7 mouse cellular contexts compared by ENCODE assay signal in genomic region chr2:91971231-91972097, GRCm38 (mm10). TPM values are rescaled to one million over a fixed set of nuclear protein-coding genes. Genes with fewer than 3 reads are reported as not detected.
A peak's percentile ranks its signal among the peaks of the same experiment; 100 is the strongest.
DNase-seq lines count a peak whose midpoint lies in the region; ATAC-seq lines count a peak whose summit lies in the region.

No protein-coding gene starts in this region.

- peaks cover 42% of the 10 kb centered on the region for H3K4me1 ChIP-seq in intestine, embryonic 15.5 days (replicated peaks)
- peaks cover 37% of the 10 kb centered on the region for H3K4me1 ChIP-seq in liver, embryonic 15.5 days (replicated peaks)

- H3K27ac ChIP-seq in intestine, embryonic 15.5 days, result peak overlapping the region; percentile 81
- peak overlapping the region; percentile 68 for H3K27ac ChIP-seq in liver, embryonic 15.5 days (replicated peaks)

- no peak overlapping the region for H3K4me3 ChIP-seq in intestine, embryonic 15.5 days (replicated peaks)
- H3K4me3 ChIP-seq in liver, embryonic 15.5 days (replicated peaks), result no peak overlapping the region

- peak; percentile 26 for DNase-seq in MN1 (ENCODE audit: low spot score)
- peak; percentile 85 to 87 for DNase-seq in cerebellum, adult 18-20 months
- DNase-seq in gastrocnemius, postnatal 25 days, result peak; percentile 77
- peak; percentile 56 to 65 for DNase-seq in right cerebral cortex, adult 2 months (ENCODE audit: low spot score in 2 of 2)
- DNase-seq in Muller cell, postnatal 12 days (ENCODE audit: inconsistent ontology term), result no peak

- WGBS in intestine, embryonic 15.5 days, result 30% methylated on average over 21 of the region's 21 CpGs
- 15% methylated on average over 21 of the region's 21 CpGs for WGBS in liver, embryonic 15.5 days (ENCODE audit: insufficient replicate concordance)

- peak overlapping the region; percentile 36 for H3K4me2 ChIP-seq in intestine, embryonic 15.5 days (replicated peaks)
- peak overlapping the region; percentile 44 for H3K4me2 ChIP-seq in liver, embryonic 15.5 days

- H3K36me3 ChIP-seq in intestine, embryonic 15.5 days, result no peaks in the 10 kb centered on the region
- no peaks in the 10 kb centered on the region for H3K36me3 ChIP-seq in liver, embryonic 15.5 days (replicated peaks)

- peak; percentile 42 for ATAC-seq in intestine, embryonic 15.5 days
- peak; percentile 60 for ATAC-seq in liver, embryonic 15.5 days (ENCODE audit: insufficient read depth)

- no peak overlapping the region for H3K9ac ChIP-seq in intestine, embryonic 15.5 days
- H3K9ac ChIP-seq in liver, embryonic 15.5 days, result no peak overlapping the region

- H3K27me3 ChIP-seq in intestine, embryonic 15.5 days (replicated peaks), result peaks cover 29% of the 10 kb centered on the region
- peaks cover 96% of the 10 kb centered on the region for H3K27me3 ChIP-seq in liver, embryonic 15.5 days

- no peaks in the 10 kb centered on the region for H3K9me3 ChIP-seq in intestine, embryonic 15.5 days
- no peaks in the 10 kb centered on the region for H3K9me3 ChIP-seq in liver, embryonic 15.5 days (replicated peaks)

RNA-seq across cellular contexts. Expression of gene Dgkz, which starts 4.2 kb away (rescaled TPM):
- total RNA-seq in gastrocnemius, postnatal 25 days (2021), result 10 to 100 TPM; 32.3 to 34.8 TPM
- polyA plus RNA-seq in intestine, embryonic 15.5 days (2015; fragmentation: Nextera tagmentation; extraction: Ambion mirVana), result 60.3 and 76.1 TPM in 2 replicates
- polyA plus RNA-seq in liver, embryonic 15.5 days (2015; fragmentation: Nextera tagmentation; extraction: Ambion mirVana), result 21.2 and 26.6 TPM in 2 replicates

RNA-seq across cellular contexts. Expression of gene Gm9821, which starts 26.0 kb away (rescaled TPM):
- total RNA-seq in gastrocnemius, postnatal 25 days (2021), result not detected
- polyA plus RNA-seq in intestine, embryonic 15.5 days (2015; fragmentation: Nextera tagmentation; extraction: Ambion mirVana), result 0.44 and 0.73 TPM in 2 replicates
- polyA plus RNA-seq in liver, embryonic 15.5 days (2015; fragmentation: Nextera tagmentation; extraction: Ambion mirVana), result 0.89 and 1.1 TPM in 2 replicates

RNA-seq across cellular contexts. Expression of gene Mdk, which starts 39.4 kb away (rescaled TPM):
- total RNA-seq in gastrocnemius, postnatal 25 days (2021), result 1 to 10 TPM; 3.3 to 3.4 TPM
- polyA plus RNA-seq in intestine, embryonic 15.5 days (2015; fragmentation: Nextera tagmentation; extraction: Ambion mirVana), result 534 and 652 TPM in 2 replicates
- polyA plus RNA-seq in liver, embryonic 15.5 days (2015; fragmentation: Nextera tagmentation; extraction: Ambion mirVana), result 15.2 and 17.1 TPM in 2 replicates

RNA-seq across cellular contexts. Expression of gene Chrm4, which starts 44.4 kb away (rescaled TPM):
- total RNA-seq in gastrocnemius, postnatal 25 days (2021), result not detected
- polyA plus RNA-seq in intestine, embryonic 15.5 days (2015; fragmentation: Nextera tagmentation; extraction: Ambion mirVana), result 0.23 and 0.25 TPM in 2 replicates
- 0.13 TPM in 1 of 2 replicates, not detected in the other for polyA plus RNA-seq in liver, embryonic 15.5 days (2015; fragmentation: Nextera tagmentation; extraction: Ambion mirVana)

RNA-seq across cellular contexts. Expression of gene Creb3l1, which starts 52.8 kb away (rescaled TPM):
- total RNA-seq in gastrocnemius, postnatal 25 days (2021), result 10 to 100 TPM in 1 of 2 experiments, 1 to 10 TPM in 1; 8.0 to 10.3 TPM
- 16.8 and 18.7 TPM in 2 replicates for polyA plus RNA-seq in intestine, embryonic 15.5 days (2015; fragmentation: Nextera tagmentation; extraction: Ambion mirVana)
- 1.1 and 1.3 TPM in 2 replicates for polyA plus RNA-seq in liver, embryonic 15.5 days (2015; fragmentation: Nextera tagmentation; extraction: Ambion mirVana)

Comparison
In these comparisons a context has a peak if more than half of its experiments do, and no peak if none do; other contexts are left out.
1. RNA of gene Mdk, which starts 39.4 kb away (polyA plus RNA-seq): 534 to 652 TPM in intestine, embryonic 15.5 days; 15.2 to 17.1 TPM in liver, embryonic 15.5 days; every median in the first group is over 10 times any median in the second.